Mouse (Mus musculus) adrenal gland, postnatal 14 days (tissue): ENCODE results near the gene Pfn1. TPM values are rescaled to one million over a fixed set of nuclear protein-coding genes. Genes with fewer than 3 reads are reported as not detected.
A peak's percentile ranks its signal among the peaks of the same experiment; 100 is the strongest.

Experiments
- DNase-seq: peaks from one replicate; pipeline ENCODE4 v3.0.0; 2021; ENCODE audit warnings: mixed read lengths
- total RNA-seq: library from RNA; stranded (reverse); gene quantifications from 2 replicates; pipeline ENCODE4 v1.2.3, GENCODE M21; 2021

The Pfn1 gene
- total RNA-seq, 1 experiment from 2014 or later: 807 TPM

DNA sequence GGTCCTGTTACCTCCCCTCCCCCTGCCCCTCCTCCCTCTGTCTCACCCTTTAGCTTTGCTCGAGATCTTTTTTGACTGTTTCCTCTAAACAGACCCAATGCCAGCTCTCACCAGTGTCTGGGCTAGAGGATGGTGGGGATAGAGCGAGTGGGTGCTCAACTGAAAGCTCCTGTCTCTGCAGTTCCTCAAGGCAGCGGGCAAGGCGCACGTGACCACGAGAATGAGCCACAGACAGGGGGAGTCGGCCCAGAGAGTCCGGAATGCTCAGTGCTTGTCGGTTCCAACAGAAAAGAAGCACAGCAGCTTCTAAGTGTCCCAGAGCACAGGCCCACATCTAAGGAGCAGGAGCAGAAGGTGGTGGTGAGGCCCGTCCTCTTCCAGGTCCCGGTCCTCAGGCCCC is 20.1 kb upstream of the Pfn1 start:
- no peak for DNase-seq

- no peak for DNase-seq
These were observed 19.6 kb upstream of the Pfn1 start for GRCm38 (mm10) chr11:70674014-70674413.

- peak; percentile 52 for DNase-seq
These were observed 17.0 kb upstream of the Pfn1 start for GRCm38 (mm10) chr11:70671333-70672047.

DNA sequence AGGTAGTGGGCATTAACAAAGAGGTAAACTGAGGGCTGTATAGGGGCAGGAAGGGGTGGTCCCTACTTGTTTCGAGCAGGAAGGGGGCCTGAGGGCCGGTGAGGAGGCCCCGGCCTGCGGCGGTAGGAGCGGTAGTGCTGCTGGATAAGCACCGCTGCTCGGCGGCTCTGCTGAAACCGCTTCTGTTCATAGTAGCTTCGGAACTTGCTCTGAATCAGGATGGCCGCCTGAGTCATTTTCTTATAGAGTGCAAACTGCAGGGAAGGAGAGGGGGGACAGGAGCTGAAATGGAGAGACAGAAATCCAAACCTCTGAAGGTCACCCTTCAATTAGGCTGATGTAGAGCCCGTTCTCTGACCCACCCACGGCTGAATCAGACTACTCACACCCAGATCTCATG is 16.0 kb upstream of the Pfn1 start:
- peak; percentile 57 for DNase-seq

GRCm38 (mm10) chr11:70669582-70670345 is 15.3 kb upstream of the Pfn1 start:
- peak; percentile 86 for DNase-seq

GRCm38 (mm10) chr11:70668771-70669505 is 14.5 kb upstream of the Pfn1 start, which contains the start of gene Spag7:
Gene Spag7, minus strand, starts transcription at chr11:70669416.
- peak; percentile 97 for DNase-seq

DNA sequence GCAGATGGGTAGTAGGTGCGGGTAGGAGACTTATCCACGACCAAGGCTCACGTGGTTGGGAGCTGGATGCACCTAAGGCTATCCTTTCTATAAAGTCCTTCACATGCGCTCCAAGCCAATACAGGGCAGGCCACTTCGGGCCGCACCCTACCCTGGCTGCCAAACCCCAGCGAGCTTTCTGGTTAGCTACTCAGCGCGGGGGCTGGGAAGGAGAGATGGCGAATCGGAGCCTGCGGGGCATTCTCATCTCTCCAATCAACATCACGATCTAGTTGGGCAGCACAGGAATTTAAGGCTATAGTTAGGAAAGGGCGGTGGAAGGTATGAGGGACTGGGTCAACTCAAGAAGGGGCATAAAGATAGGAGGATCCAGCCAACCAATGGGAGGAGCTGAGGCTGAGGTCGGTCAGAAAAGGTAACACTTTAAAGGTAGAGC is 13.9 kb upstream of the Pfn1 start:
- DNase-seq: peak; percentile 87

GRCm38 (mm10) chr11:70667271-70668150 is 13.1 kb upstream of the Pfn1 start:
- no peak for DNase-seq

- no peak for DNase-seq
These were observed 12.2 kb upstream of the Pfn1 start for GRCm38 (mm10) chr11:70666687-70667086.

- no peak for DNase-seq
These were observed 10.3 kb upstream of the Pfn1 start for GRCm38 (mm10) chr11:70664741-70665140.

DNA sequence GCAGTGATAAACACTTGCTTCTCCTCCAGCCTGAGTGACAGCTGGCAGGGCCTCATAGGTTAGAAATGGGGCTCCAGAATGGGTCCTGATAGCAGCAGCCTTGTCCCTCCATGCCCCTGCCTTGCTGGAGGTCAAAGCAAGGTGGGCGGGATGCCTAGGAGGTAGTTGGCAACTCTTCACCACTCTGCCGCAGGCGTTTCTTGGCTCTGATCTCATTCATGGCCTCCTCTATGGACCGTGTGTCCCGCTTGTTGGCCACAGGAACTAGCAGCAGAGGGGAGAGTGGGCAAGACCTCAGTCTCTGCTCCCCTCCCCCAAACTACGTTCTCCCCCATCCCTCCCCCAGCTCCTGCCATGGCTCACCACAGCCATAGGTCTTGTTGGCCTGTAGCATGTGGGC is 9.5 kb upstream of the Pfn1 start:
- no peak for DNase-seq

GRCm38 (mm10) chr11:70663101-70663500 is 8.7 kb upstream of the Pfn1 start:
- no peak for DNase-seq

DNA sequence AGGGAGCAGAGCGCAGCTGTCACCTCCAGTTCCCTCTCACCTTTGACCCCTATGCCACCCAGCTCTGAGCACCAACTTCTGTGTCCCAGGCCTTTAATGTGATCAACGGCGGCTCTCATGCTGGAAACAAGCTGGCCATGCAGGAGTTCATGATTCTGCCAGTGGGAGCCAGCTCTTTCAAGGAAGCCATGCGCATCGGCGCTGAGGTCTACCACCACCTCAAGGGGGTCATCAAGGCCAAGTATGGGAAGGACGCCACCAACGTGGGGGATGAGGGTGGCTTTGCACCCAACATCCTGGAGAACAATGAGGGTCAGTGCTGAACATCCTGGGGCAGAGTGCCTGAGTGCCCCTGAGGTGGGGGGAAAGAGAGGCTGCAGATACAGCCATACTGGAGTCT is 6.1 kb upstream of the Pfn1 start:
- no peak for DNase-seq

GRCm38 (mm10) chr11:70658942-70659341 is 4.5 kb upstream of the Pfn1 start:
- no peak for DNase-seq

GRCm38 (mm10) chr11:70658521-70658920 is 4.1 kb upstream of the Pfn1 start:
- no peak for DNase-seq

DNA sequence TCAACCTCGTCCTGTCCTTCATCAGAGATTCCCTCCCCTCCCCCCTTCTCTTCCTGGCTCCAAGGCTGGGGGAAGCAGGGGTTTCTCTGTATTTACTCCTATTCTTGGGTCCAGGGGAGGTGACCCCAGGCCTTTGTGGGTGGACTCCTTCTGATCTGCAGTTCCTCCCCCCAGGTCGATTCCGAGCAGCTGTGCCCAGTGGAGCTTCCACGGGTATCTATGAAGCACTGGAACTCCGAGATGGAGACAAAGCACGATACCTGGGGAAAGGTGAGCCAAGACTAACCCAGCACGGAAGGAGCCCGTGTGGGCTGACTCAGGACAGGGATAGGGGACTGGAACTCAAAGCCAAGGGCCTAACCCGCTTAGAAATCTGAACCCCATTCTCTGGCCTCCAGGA is 3.5 kb upstream of the Pfn1 start:
- DNase-seq: no peak

DNA sequence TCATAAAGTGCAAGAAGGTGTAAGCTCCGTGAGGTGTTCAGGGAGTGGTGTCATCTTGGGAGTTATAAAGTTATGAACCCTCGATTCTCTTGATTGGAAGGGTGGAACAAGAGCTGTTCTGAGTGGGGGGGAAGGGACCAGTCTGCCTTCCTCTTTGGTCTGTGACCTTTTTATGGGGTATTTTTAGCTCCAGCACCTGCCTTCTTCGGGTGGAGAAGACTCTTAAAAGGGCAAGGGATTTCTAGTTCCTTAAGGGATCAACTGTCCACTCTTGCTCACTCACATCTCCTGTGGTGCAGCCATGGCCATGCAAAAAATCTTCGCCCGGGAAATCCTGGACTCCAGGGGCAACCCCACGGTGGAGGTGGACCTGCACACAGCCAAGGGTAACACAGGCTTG is 3.1 kb upstream of the Pfn1 start:
- DNase-seq: no peak

- DNase-seq: peak; percentile 50
These were observed 2.5 kb upstream of the Pfn1 start, which contains the start of gene Eno3 for GRCm38 (mm10) chr11:70656964-70657363. Gene Eno3, plus strand, starts transcription at chr11:70657202.

- peak; percentile 56 for DNase-seq
These were observed 2.0 kb upstream of the Pfn1 start for GRCm38 (mm10) chr11:70656456-70656927.

DNA sequence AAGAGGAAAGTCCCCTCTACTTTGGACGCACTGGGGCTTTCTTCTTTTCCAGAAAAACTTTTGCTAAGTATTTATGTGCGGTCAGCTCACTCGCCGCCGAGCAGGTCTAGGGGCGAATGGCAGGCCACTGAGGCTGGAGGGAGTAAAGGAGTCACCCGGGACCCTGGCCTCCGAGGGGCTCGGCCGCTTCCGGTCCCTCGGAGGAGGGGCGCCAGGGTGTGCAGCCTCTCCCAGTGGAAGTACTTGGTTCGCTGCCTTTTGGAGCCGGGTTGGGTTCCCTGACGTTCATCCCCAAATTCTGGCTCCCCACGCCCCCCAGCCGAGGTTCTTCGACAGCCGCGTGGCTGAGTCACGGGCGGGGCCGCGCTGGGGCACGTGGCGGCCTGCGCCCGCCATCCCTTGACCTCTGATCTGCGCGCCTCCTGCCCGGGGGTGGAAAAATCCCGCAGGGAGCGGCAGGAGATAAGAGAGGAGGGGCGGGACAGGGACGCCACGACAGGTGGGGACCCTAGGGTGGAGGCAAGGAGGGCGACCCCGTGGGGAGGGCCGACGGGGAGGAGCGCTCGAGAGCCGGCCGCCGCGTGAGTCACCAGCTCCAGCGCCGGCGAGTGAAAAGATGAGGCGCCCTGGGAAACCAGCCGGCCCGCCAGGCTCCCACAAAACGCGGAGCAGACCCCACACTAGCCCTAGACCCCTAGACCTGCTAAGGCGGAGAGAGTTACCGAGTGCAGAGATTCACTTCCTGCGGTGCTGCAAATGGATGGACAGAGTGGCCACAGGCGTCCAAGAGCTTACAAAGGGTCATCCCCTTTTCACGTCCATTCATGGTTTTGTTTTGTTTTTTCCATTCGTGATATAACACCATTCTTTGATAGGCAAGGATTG is 1.4 kb upstream of the Pfn1 start:
- DNase-seq: peak; percentile 79
